Mouse (Mus musculus): Measurements from ENCODE around the gene Defb18. TPM values are rescaled to one million over a fixed set of nuclear protein-coding genes. Genes with fewer than 3 reads are reported as not detected.
"Not testable (repeated sequence)": the region's sequence is repeated elsewhere in the genome, so short reads cannot be mapped to it uniquely, and the experiment has no call there.

Defb18 gene
- polyA plus RNA-seq (2016; fragmentation: Nextera tagmentation; extraction: Ambion mirVana): not detected in 2 replicates

GRCm38 (mm10) chr1:18237343-18237742, at the start of gene Defb18:
TSS of gene Defb18 (minus strand) at chr1:18237443.
- Histone ChIP-seq H3K27me3 (replicated peaks) (no peaks in the 10 kb centered on the region), H3K9ac (no peak within 1 kb of the TSS), H3K4me2 (replicated peaks) (no peak within 1 kb of the TSS), H3K4me3 (no peak within 1 kb of the TSS), H3K9me3 (no peaks in the 10 kb centered on the region), H3K4me1 (no peaks in the 10 kb centered on the region), H3K36me3 (no peaks in the 10 kb centered on the region), H3K27ac (no peak within 1 kb of the TSS)
- ATAC-seq (ENCODE audit: low FRiP score, low read depth): no peak
- WGBS: 75% methylated on average over 1 of the region's 1 CpGs

GRCm38 (mm10) chr1:18271095-18271494, 33.9 kb upstream of the Defb18 start:
- Histone ChIP-seq H3K27me3 (replicated peaks) (no peaks in the 10 kb centered on the region), H3K4me3 (no peak overlapping the region), H3K9me3 (no peaks in the 10 kb centered on the region), H3K27ac (no peak overlapping the region), H3K4me2 (replicated peaks) (no peak overlapping the region), H3K9ac (no peak overlapping the region), H3K4me1 (no peaks in the 10 kb centered on the region), H3K36me3 (no peaks in the 10 kb centered on the region)
- 88% methylated on average over 4 of the region's 4 CpGs for WGBS
- no peak for ATAC-seq (ENCODE audit: low FRiP score, low read depth)

GRCm38 (mm10) chr1:18268845-18269244, 31.6 kb upstream of the Defb18 start:
- Histone ChIP-seq H3K4me2 (replicated peaks) (no peak overlapping the region), H3K4me1 (no peaks in the 10 kb centered on the region), H3K9me3 (no peaks in the 10 kb centered on the region), H3K9ac (no peak overlapping the region), H3K4me3 (no peak overlapping the region), H3K27me3 (replicated peaks) (no peaks in the 10 kb centered on the region), H3K27ac (no peak overlapping the region), H3K36me3 (no peaks in the 10 kb centered on the region)
- 60% methylated on average over 5 of the region's 5 CpGs for WGBS
- no peak for ATAC-seq (ENCODE audit: low FRiP score, low read depth)

GRCm38 (mm10) chr1:18265038-18265437, 27.8 kb upstream of the Defb18 start, which contains the start of gene Defb41:
TSS of gene Defb41 (minus strand) at chr1:18265138.
- no peaks in the 10 kb centered on the region for H3K27me3 ChIP-seq (replicated peaks)
- H3K9ac ChIP-seq: no peak within 1 kb of the TSS
- H3K4me2 ChIP-seq (replicated peaks): no peak within 1 kb of the TSS
- no peak within 1 kb of the TSS for H3K4me3 ChIP-seq
- H3K9me3 ChIP-seq: no peaks in the 10 kb centered on the region
- no peak within 1 kb of the TSS for H3K27ac ChIP-seq
- H3K4me1 ChIP-seq: no peaks in the 10 kb centered on the region
- ATAC-seq (ENCODE audit: low FRiP score, low read depth): no peak
- H3K36me3 ChIP-seq: no peaks in the 10 kb centered on the region

- ATAC-seq (ENCODE audit: low FRiP score, low read depth): not testable (repeated sequence)
- 87% methylated on average over 9 of the region's 9 CpGs for WGBS
Measured at GRCm38 (mm10) chr1:18245801-18246580, 8.7 kb upstream of the Defb18 start.

GRCm38 (mm10) chr1:18223385-18223945, 13.8 kb downstream of the Defb18 start:
- 9% methylated on average over 3 of the region's 3 CpGs for WGBS
- Histone ChIP-seq H3K4me3 (no peak overlapping the region), H3K9me3 (no peaks in the 10 kb centered on the region), H3K27ac (no peak overlapping the region), H3K4me2 (replicated peaks) (no peak overlapping the region), H3K27me3 (replicated peaks) (no peaks in the 10 kb centered on the region), H3K36me3 (no peaks in the 10 kb centered on the region), H3K9ac (no peak overlapping the region), H3K4me1 (no peaks in the 10 kb centered on the region)
- ATAC-seq (ENCODE audit: low FRiP score, low read depth): no peak

More at GRCm38 (mm10) chr1:18245801-18246580, 8.7 kb upstream of the Defb18 start:
- not testable (repeated sequence) for H3K9me3 ChIP-seq; H3K27me3 ChIP-seq (replicated peaks); H3K4me1 ChIP-seq; H3K4me3 ChIP-seq; H3K9ac ChIP-seq; H3K4me2 ChIP-seq (replicated peaks); H3K36me3 ChIP-seq; H3K27ac ChIP-seq

- Histone ChIP-seq H3K4me3 (no peak overlapping the region), H3K36me3 (no peaks in the 10 kb centered on the region), H3K9me3 (no peaks in the 10 kb centered on the region), H3K9ac (no peak overlapping the region), H3K27ac (no peak overlapping the region), H3K4me1 (no peaks in the 10 kb centered on the region; the same call in 1 of the 2 replicates), H3K27me3 (replicated peaks) (no peaks in the 10 kb centered on the region), H3K4me2 (replicated peaks) (no peak overlapping the region)
- ATAC-seq (ENCODE audit: low FRiP score, low read depth): no peak
- 28% methylated on average over 4 of the region's 4 CpGs for WGBS
Measured at GRCm38 (mm10) chr1:18191719-18192118, 45.5 kb downstream of the Defb18 start.

- Histone ChIP-seq H3K9me3 (no peaks in the 10 kb centered on the region), H3K4me3 (no peak overlapping the region), H3K4me1 (no peaks in the 10 kb centered on the region; the same call in 1 of the 2 replicates), H3K4me2 (replicated peaks) (no peak overlapping the region), H3K27ac (no peak overlapping the region), H3K9ac (no peak overlapping the region), H3K27me3 (replicated peaks) (no peaks in the 10 kb centered on the region), H3K36me3 (no peaks in the 10 kb centered on the region)
- 0% methylated on average over 1 of the region's 1 CpGs for WGBS
- no peak for ATAC-seq (ENCODE audit: low FRiP score, low read depth)
Measured at GRCm38 (mm10) chr1:18190714-18191712, 46.2 kb downstream of the Defb18 start.

Other genes with a start within 250 kb of the Defb18 start
- gene Crisp4, start 91.5 kb downstream of the Defb18 start, polyA plus RNA-seq (2016; fragmentation: Nextera tagmentation; extraction: Ambion mirVana): not detected in 2 replicates
- not detected in 2 replicates for gene Defb41, start 27.7 kb upstream of the Defb18 start, polyA plus RNA-seq (2016; fragmentation: Nextera tagmentation; extraction: Ambion mirVana)

Data from neural tube, embryonic 12.5 days (tissue).